Mouse (Mus musculus): ENCODE measurements around the gene Pygo2.

GRCm38 (mm10) chr3:89396654-89397005 lies 33.4 kb upstream of the Pygo2 start:
- TF ChIP-seq CTCF (IDR thresholded peaks at IDR 0.05; ENCODE audit: control insufficient read depth, insufficient read depth, low read length): no peak
- no peak for TF ChIP-seq POLR2A (IDR thresholded peaks at IDR 0.05; ENCODE audit: borderline replicate concordance, control insufficient read depth, low read depth, low read length)
